ENCODE assay signal across 17 mouse cellular contexts in the genomic region with DNA sequence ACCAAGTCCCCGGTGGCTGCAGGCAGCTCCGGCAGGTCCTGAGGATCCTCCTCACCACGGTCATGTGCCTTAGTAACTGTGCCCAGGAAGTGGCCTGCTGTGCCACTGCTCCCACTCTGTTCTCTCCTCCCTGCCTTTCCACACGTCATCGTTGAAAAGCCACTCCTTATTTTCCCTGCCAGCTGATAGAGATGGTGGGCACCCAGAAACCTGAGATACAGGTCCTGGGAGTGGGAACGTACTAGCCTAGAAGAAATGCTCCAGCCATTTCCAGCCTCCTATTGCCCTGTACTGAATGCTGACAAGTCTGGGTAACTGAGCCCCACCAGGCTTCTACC.
DNase-seq lines count a peak whose midpoint lies in the region; ATAC-seq and TF ChIP-seq lines count a peak whose summit lies in the region.
"Had no signal": no experiment of that assay in that cellular context is flagged by ENCODE, and none has a peak within 500 bp of the region (broad histone marks: within the 10 kb centered on the region; RNA-seq: fewer than 3 reads in every experiment).

No protein-coding gene starts in this region.

- H3K27me3 ChIP-seq in hindbrain, postnatal 0 days (ENCODE audit: insufficient read depth, low read length), result no peaks in the 10 kb centered on the region
- no peaks in the 10 kb centered on the region for H3K27me3 ChIP-seq in hindbrain, embryonic 11.5 days (ENCODE audit: control insufficient read depth, insufficient read depth, low read length)
- H3K27me3 ChIP-seq in midbrain, embryonic 10.5 days (ENCODE audit: low read depth, poor library complexity, severe bottlenecking), result no peaks in the 10 kb centered on the region
- no peaks in the 10 kb centered on the region for H3K27me3 ChIP-seq in midbrain, embryonic 15.5 days (replicated peaks)
- H3K27me3 ChIP-seq: embryonic facial prominence, embryonic 13.5 days; forebrain, embryonic 12.5 days; hindbrain, embryonic 15.5 days had no signal

- ATAC-seq in hindbrain, postnatal 0 days, result no peak
- ATAC-seq in hindbrain, embryonic 11.5 days (ENCODE audit: low FRiP score), result no peak
- no peak for ATAC-seq in midbrain, embryonic 15.5 days (replicated peaks)
- ATAC-seq: forebrain, embryonic 16.5 days; inflammation-experienced regulatory T-cells, adult 6 months had no signal

- no peak for TF ChIP-seq CTCF in gastrocnemius, adult 2 months (IDR thresholded peaks at IDR 0.05)
- no peak for TF ChIP-seq CTCF in hindbrain, postnatal 0 days (IDR thresholded peaks at IDR 0.05; ENCODE audit: low read depth)

- peak overlapping the region; percentile 73 for H3K27ac ChIP-seq in gastrocnemius, adult 2 months
- H3K27ac ChIP-seq in hindbrain, postnatal 0 days, result peak overlapping the region; percentile 48
- no peak overlapping the region for H3K27ac ChIP-seq in hindbrain, embryonic 11.5 days (ENCODE audit: low read depth, low read length)
- 0 out of 2 replicates have a peak overlapping the region, but pooled peaks have one; percentile 14 for H3K27ac ChIP-seq in midbrain, embryonic 10.5 days (replicated peaks)
- H3K27ac ChIP-seq in midbrain, embryonic 15.5 days, result no peak overlapping the region
- H3K27ac ChIP-seq: embryonic facial prominence, embryonic 13.5 days; forebrain, embryonic 12.5 days; hindbrain, embryonic 10.5 days; hindbrain, embryonic 15.5 days had no signal

- H3K4me3 ChIP-seq in gastrocnemius, adult 2 months, result no peak overlapping the region
- no peak overlapping the region for H3K4me3 ChIP-seq in hindbrain, postnatal 0 days (ENCODE audit: low read length)
- no peak overlapping the region for H3K4me3 ChIP-seq in hindbrain, embryonic 11.5 days (ENCODE audit: low read depth, low read length)
- no peak overlapping the region for H3K4me3 ChIP-seq in midbrain, embryonic 10.5 days
- no peak overlapping the region for H3K4me3 ChIP-seq in midbrain, embryonic 15.5 days
- H3K4me3 ChIP-seq: embryonic facial prominence, embryonic 13.5 days; forebrain, embryonic 12.5 days; hindbrain, embryonic 10.5 days; hindbrain, embryonic 15.5 days had no signal

- H3K4me2 ChIP-seq in hindbrain, postnatal 0 days (ENCODE audit: low read depth, low read length), result no peak overlapping the region
- no peak overlapping the region for H3K4me2 ChIP-seq in hindbrain, embryonic 11.5 days (replicated peaks; ENCODE audit: low read depth, low read length)
- H3K4me2 ChIP-seq in midbrain, embryonic 15.5 days, result no peak overlapping the region
- H3K4me2 ChIP-seq: embryonic facial prominence, embryonic 13.5 days; forebrain, embryonic 12.5 days; hindbrain, embryonic 15.5 days had no signal

- no peak overlapping the region for H3K9ac ChIP-seq in hindbrain, postnatal 0 days (replicated peaks; ENCODE audit: low read length)
- no peak overlapping the region for H3K9ac ChIP-seq in hindbrain, embryonic 11.5 days (ENCODE audit: low read depth, low read length)
- H3K9ac ChIP-seq in midbrain, embryonic 15.5 days, result no peak overlapping the region
- H3K9ac ChIP-seq: embryonic facial prominence, embryonic 13.5 days; forebrain, embryonic 12.5 days; hindbrain, embryonic 15.5 days had no signal

- no peaks in the 10 kb centered on the region for H3K9me3 ChIP-seq in hindbrain, postnatal 0 days (ENCODE audit: low read length)
- H3K9me3 ChIP-seq in hindbrain, embryonic 11.5 days (ENCODE audit: control insufficient read depth, low read length), result no peaks in the 10 kb centered on the region
- no peaks in the 10 kb centered on the region for H3K9me3 ChIP-seq in midbrain, embryonic 10.5 days (replicated peaks)
- no peaks in the 10 kb centered on the region for H3K9me3 ChIP-seq in midbrain, embryonic 15.5 days
- H3K9me3 ChIP-seq: embryonic facial prominence, embryonic 13.5 days; forebrain, embryonic 12.5 days; hindbrain, embryonic 10.5 days; hindbrain, embryonic 15.5 days had no signal

- intact Hi-C loops in gastrocnemius, adult 2 months (cut with DNase I), result loop anchor here (5.0 kb wide), 2 partner anchors 36 to 86 kb away; partner anchors contain the start of gene Susd6

- peaks cover 17% of the 10 kb centered on the region; the same call in 1 of the 2 replicates for H3K36me3 ChIP-seq in hindbrain, postnatal 0 days (ENCODE audit: insufficient read depth, low read length)
- no peaks in the 10 kb centered on the region; the same call in 1 of the 2 replicates for H3K36me3 ChIP-seq in hindbrain, embryonic 11.5 days (ENCODE audit: control insufficient read depth, insufficient read depth, low read length)
- peaks cover 71% of the 10 kb centered on the region for H3K36me3 ChIP-seq in midbrain, embryonic 10.5 days
- peaks cover 18% of the 10 kb centered on the region; the same call in 1 of the 2 replicates for H3K36me3 ChIP-seq in midbrain, embryonic 15.5 days (replicated peaks)

- DNase-seq in gastrocnemius, adult 2 months, result no peak
- DNase-seq in gastrocnemius, adult 18-20 months (ENCODE audit: low spot score), result no peak
- no peak for DNase-seq in hindbrain, postnatal 0 days (ENCODE audit: low spot score)
- no peak for DNase-seq in hindbrain, embryonic 11.5 days (ENCODE audit: low spot score)
- DNase-seq in midbrain, embryonic 10.5 days (ENCODE audit: low spot score), result no peak
- no peak for DNase-seq in thymus, postnatal 36 days
- DNase-seq: adrenal gland, adult 2 months; adrenal gland, postnatal 25 days; gastrocnemius, postnatal 10 days; heart, postnatal 10 days had no signal

- H3K4me1 ChIP-seq in hindbrain, postnatal 0 days (ENCODE audit: insufficient read depth, low read length), result no peaks in the 10 kb centered on the region
- no peaks in the 10 kb centered on the region for H3K4me1 ChIP-seq in hindbrain, embryonic 11.5 days (replicated peaks; ENCODE audit: control insufficient read depth, insufficient read depth, low read length)
- H3K4me1 ChIP-seq in midbrain, embryonic 10.5 days, result no peaks in the 10 kb centered on the region
- H3K4me1 ChIP-seq in midbrain, embryonic 15.5 days, result no peaks in the 10 kb centered on the region
- H3K4me1 ChIP-seq: embryonic facial prominence, embryonic 13.5 days; forebrain, embryonic 12.5 days had no signal

- WGBS in hindbrain, postnatal 0 days, result 57% methylated on average over 6 of the region's 6 CpGs
- 88% methylated on average over 6 of the region's 6 CpGs for WGBS in hindbrain, embryonic 11.5 days
- 93% methylated on average over 6 of the region's 6 CpGs for WGBS in midbrain, embryonic 10.5 days
- WGBS in midbrain, embryonic 15.5 days, result 90% methylated on average over 6 of the region's 6 CpGs

Comparison
In these comparisons a context has a peak if more than half of its experiments do, and no peak if none do; other contexts are left out.
1. H3K27ac ChIP-seq: peak in gastrocnemius, adult 2 months (single experiment), hindbrain, postnatal 0 days (single experiment) and midbrain, embryonic 10.5 days (single experiment); none in hindbrain, embryonic 11.5 days (single experiment) and midbrain, embryonic 15.5 days (single experiment).